Mouse (Mus musculus) inflammation-experienced regulatory T-cells, adult 16 weeks (primary cell): ENCODE measurements around the gene Olfr115. TPM values are rescaled to one million over a fixed set of nuclear protein-coding genes. Genes with fewer than 3 reads are reported as not detected.

Experiments
- polyA plus RNA-seq: library from polyadenylated mRNA; unstranded; fragments of 100-300 nt; shearing (Covaris generic); gene quantifications from one replicate; pipeline ENCODE4 v1.2.1, GENCODE M21; 2017

Gene Olfr115
- polyA plus RNA-seq = not detected

DNA sequence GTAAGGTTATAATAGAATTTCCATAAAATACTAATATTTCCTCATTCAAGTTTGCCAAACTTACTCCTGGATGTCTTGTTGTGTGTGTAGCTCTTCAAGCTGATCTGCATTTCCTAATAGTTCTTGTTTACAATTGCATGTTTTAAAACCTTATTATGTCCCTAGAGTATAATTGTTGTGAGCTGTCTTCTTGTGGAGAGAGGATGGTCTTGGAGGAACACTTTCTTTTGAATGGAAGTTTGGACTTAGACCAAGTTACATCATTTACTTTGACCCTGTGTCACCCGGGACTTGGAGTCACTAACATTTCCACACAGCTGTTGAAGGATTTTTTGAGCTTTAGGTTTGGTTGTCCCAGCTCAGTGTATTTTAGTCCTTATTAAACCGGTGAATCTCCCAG is at the start of gene Olfr115, which contains the start of gene Olfr116:
TSS of gene Olfr115 (minus strand) at position 101 of the 400 bp plus-strand sequence.
TSS of gene Olfr116 (minus strand) at position 191 of the 400 bp plus-strand sequence.

DNA sequence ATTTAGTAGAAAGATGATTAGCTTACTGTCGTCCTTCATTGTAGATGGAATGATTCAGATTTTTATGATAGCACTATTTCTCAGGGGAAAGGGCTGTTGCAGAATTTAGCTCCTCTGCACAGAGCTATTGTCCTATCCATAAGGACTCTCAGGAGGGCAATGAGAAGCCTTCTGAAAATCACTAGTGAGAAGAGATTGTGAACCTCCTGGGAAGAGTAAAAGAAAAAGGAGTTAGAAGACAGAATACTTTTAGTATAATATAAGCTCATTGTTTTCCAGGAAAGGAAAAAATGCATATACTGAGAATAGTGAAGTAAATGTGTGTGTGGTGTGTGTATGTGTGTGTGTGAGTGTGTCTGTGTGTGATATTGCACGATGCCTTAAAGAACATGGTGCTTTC is 39.8 kb upstream of the Olfr115 start, which contains the start of gene Olfr118:
TSS of gene Olfr118 (plus strand) at position 301 of the 400 bp plus-strand sequence.

DNA sequence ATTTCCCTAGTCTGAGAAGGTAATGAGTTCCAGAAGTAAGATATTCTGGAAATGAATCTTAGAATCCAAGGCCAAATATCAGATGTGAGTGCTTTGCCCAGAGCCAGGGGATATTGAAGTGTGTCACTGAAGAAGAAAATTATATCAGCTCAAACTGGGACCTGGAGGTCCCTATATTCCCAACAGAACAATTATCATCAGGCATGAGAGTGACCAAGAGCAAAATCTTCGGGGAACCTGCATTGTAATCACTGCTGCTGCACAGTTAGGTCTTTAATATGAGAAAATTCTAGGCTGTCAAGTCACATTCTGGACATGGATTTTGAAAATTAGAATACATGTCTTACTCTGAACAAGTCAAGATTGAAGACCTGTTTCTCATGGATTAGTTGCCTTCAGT is 36.8 kb upstream of the Olfr115 start, which contains the start of gene Olfr117:
TSS of gene Olfr117 (minus strand) at position 101 of the 400 bp plus-strand sequence.

DNA sequence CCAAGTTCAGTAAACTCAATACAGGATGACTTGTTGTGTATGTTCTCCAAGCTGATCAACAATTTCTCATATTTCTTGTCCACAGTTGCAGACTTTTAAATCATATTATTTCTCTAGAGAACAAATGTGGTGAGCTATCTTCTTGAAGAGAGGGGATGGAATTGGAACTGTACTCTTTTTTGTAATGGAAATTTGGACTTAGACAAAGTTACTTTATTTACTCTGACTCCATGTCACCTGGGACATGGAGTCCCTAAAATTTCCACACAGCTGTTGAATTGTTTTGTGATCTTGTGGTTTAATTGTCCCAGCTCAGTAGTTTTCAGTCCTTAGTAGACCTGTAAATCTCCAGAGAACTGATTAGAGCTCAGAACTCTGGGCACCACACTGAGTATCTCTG is 34.3 kb downstream of the Olfr115 start, which contains the start of gene Olfr114:
TSS of gene Olfr114 (minus strand) at position 101 of the 400 bp plus-strand sequence.

DNA sequence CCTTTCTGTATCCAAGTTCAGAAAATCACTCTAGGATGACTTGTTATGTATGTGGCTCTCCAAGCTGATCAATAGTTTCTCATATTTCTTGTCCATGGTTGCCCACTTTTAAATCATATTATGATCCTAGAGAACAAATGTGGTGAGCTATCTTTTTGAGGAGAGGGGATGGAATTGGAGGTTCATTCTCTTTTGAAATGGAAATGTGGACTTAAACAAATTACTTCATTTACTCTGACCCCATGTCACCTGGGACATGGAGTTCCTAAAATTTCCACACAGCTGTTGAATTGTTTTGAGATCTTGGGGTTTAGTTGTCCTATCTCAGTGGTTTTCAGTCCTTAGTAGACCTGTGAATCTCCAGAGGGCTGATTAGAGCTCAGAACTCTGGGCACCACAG is 49.3 kb downstream of the Olfr115 start, which contains the start of gene Olfr113:
TSS of gene Olfr113 (minus strand) at position 101 of the 400 bp plus-strand sequence.

DNA sequence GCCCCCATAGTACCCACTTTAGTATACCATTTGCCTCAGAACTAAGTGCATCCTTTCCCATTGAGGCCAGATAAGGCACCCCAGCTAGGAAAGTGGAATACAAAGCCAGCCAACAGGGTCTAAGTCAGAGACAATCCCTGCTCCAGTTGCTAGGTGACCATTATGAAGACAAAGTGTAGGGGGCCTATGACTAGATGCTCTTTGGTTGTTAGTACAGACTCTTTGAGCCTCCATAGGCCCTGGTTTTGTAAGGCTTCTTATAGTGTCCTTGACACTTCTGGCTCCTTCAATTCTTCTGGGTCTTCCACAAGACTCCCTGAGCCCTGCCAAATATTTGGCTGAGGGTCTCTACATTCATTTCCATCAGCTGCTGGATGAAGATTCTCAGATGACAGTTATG is 57.6 kb downstream of the Olfr115 start, which contains the start of gene Olfr112:
TSS of gene Olfr112 (minus strand) at position 101 of the 400 bp plus-strand sequence.

Other genes starting within 250 kb of the Olfr115 start
- not detected for gene Olfr105-ps, start 248.1 kb downstream of the Olfr115 start, polyA plus RNA-seq
- not detected for gene Olfr106-ps, start 236.7 kb downstream of the Olfr115 start, polyA plus RNA-seq
- gene Olfr107, start 227.9 kb downstream of the Olfr115 start, polyA plus RNA-seq = 0.09 TPM
- not detected for gene Olfr108, start 181.6 kb downstream of the Olfr115 start, polyA plus RNA-seq
- not detected for gene Olfr109, start 168.2 kb downstream of the Olfr115 start, polyA plus RNA-seq
- gene H2-M2, start 143.6 kb downstream of the Olfr115 start, polyA plus RNA-seq = not detected
- gene Olfr110, start 134.6 kb downstream of the Olfr115 start, polyA plus RNA-seq = not detected
- not detected for gene Olfr111, start 119.1 kb downstream of the Olfr115 start, polyA plus RNA-seq
- gene Olfr112, start 57.7 kb downstream of the Olfr115 start, polyA plus RNA-seq = 0.24 TPM
- not detected for gene Olfr113, start 49.4 kb downstream of the Olfr115 start, polyA plus RNA-seq
- not detected for gene Olfr114, start 34.4 kb downstream of the Olfr115 start, polyA plus RNA-seq
- gene Olfr116, start 90 bp upstream of the Olfr115 start, polyA plus RNA-seq = not detected
- gene Olfr117, start 36.7 kb upstream of the Olfr115 start, polyA plus RNA-seq = not detected
- gene Olfr118, start 39.9 kb upstream of the Olfr115 start, polyA plus RNA-seq = not detected
- not detected for gene Olfr119, start 69.5 kb upstream of the Olfr115 start, polyA plus RNA-seq
- gene Olfr120, start 94.7 kb upstream of the Olfr115 start, polyA plus RNA-seq = not detected
- not detected for gene Olfr121, start 121.7 kb upstream of the Olfr115 start, polyA plus RNA-seq
- not detected for gene Olfr122, start 141.5 kb upstream of the Olfr115 start, polyA plus RNA-seq
- not detected for gene Olfr123, start 166.4 kb upstream of the Olfr115 start, polyA plus RNA-seq
- gene Olfr124, start 172.8 kb upstream of the Olfr115 start, polyA plus RNA-seq = not detected
- gene Olfr125, start 205.8 kb upstream of the Olfr115 start, polyA plus RNA-seq = not detected
- gene Olfr126, start 220.4 kb upstream of the Olfr115 start, polyA plus RNA-seq = not detected